Mouse (Mus musculus) frontal cortex, adult (tissue): ENCODE results near the gene Cog2.
A peak's percentile ranks its signal among the peaks of the same experiment; 100 is the strongest.

Source experiments
- ATAC-seq: cut with Nextera tagmentation; 2 replicates; pipeline ENCODE4 v1.9.2; 2017; ENCODE audit warnings: mild to moderate bottlenecking, moderate library complexity, mixed read lengths; ENCODE audit not compliant: low TSS enrichment

Gene Cog2

GRCm38 (mm10) chr8:124520249-124521080 is at the start of gene Cog2:
Cog2 (plus strand) TSS chr8:124520767.
- ATAC-seq = peak; percentile 91

- ATAC-seq = no peak
These were observed 44.9 kb upstream of the Cog2 start for GRCm38 (mm10) chr8:124475690-124476089.

GRCm38 (mm10) chr8:124476701-124477100 is 43.9 kb upstream of the Cog2 start:
- peak; percentile 87 for ATAC-seq

GRCm38 (mm10) chr8:124479251-124479650 is 41.3 kb upstream of the Cog2 start:
- peak; percentile 31; the same call in 1 of the 2 replicates for ATAC-seq

- no peak for ATAC-seq
These were observed 40.2 kb upstream of the Cog2 start for GRCm38 (mm10) chr8:124480321-124480720.

- no peak for ATAC-seq
These were observed 37.8 kb upstream of the Cog2 start for GRCm38 (mm10) chr8:124482790-124483189.

- no peak for ATAC-seq
These were observed 37.0 kb upstream of the Cog2 start for GRCm38 (mm10) chr8:124483356-124484115.

GRCm38 (mm10) chr8:124489311-124489710 is 31.3 kb upstream of the Cog2 start:
- peak; percentile 36; the same call in 1 of the 2 replicates for ATAC-seq

- ATAC-seq = no peak
These were observed 30.8 kb upstream of the Cog2 start for GRCm38 (mm10) chr8:124489786-124490185.

- ATAC-seq = no peak
These were observed 26.2 kb upstream of the Cog2 start for GRCm38 (mm10) chr8:124494397-124494796.

- ATAC-seq = 0 out of 2 replicates have a peak, but pooled peaks have one; percentile 25
These were observed 25.6 kb upstream of the Cog2 start for GRCm38 (mm10) chr8:124494955-124495354.

- no peak; the same call in 1 of the 2 replicates for ATAC-seq
These were observed 24.9 kb upstream of the Cog2 start for GRCm38 (mm10) chr8:124495676-124496075.

GRCm38 (mm10) chr8:124496266-124496665 is 24.3 kb upstream of the Cog2 start:
- ATAC-seq = no peak

GRCm38 (mm10) chr8:124496871-124497270 is 23.7 kb upstream of the Cog2 start:
- ATAC-seq = peak; percentile 73

- ATAC-seq = no peak
These were observed 22.2 kb upstream of the Cog2 start for GRCm38 (mm10) chr8:124498398-124498797.

GRCm38 (mm10) chr8:124499236-124499937 is 21.2 kb upstream of the Cog2 start:
- ATAC-seq = no peak

GRCm38 (mm10) chr8:124499938-124500239 is 20.7 kb upstream of the Cog2 start:
- ATAC-seq = no peak

- no peak for ATAC-seq
These were observed 14.9 kb upstream of the Cog2 start for GRCm38 (mm10) chr8:124505626-124506025.

- ATAC-seq = peak; percentile 98
These were observed 12.8 kb upstream of the Cog2 start for GRCm38 (mm10) chr8:124507572-124508320.

- no peak for ATAC-seq
These were observed 12.3 kb upstream of the Cog2 start for GRCm38 (mm10) chr8:124508321-124508695.

- ATAC-seq = no peak; the same call in 1 of the 2 replicates
These were observed 11.4 kb upstream of the Cog2 start for GRCm38 (mm10) chr8:124509156-124509555.

GRCm38 (mm10) chr8:124516039-124516438 is 4.5 kb upstream of the Cog2 start:
- ATAC-seq = no peak
